Mouse (Mus musculus) left cerebral cortex, adult 11 months (tissue): ENCODE results near the gene Alas2.
A peak's percentile ranks its signal among the peaks of the same experiment; 100 is the strongest.

ENCODE experiments used
- DNase-seq: peaks from one replicate; pipeline ENCODE4 v3.0.0; 2022; ENCODE audit warnings: low spot score

Gene Alas2

DNA sequence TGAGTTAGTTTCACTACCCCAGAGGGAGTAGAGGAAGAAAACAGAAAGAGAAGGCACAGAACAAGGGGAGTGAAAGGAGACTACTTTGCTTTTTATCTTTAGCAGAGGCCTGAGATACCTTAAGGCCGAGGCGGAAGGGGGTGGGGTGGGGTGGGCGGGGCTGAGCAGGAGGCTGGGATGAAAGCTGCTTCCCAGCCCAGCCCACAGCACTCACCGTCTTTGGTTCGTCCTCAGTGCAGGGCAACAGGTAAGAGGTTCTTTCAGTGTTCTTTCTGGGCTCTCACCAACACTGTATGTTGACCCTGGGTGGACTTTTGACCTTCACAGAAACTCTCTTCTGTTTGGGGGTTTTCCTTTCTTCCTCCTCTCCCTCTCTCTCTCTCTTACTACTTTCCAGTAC lies at the start of gene Alas2:
Gene Alas2, plus strand, starts transcription at position 137 of the 400 bp plus-strand sequence.
- no peak for DNase-seq

DNA sequence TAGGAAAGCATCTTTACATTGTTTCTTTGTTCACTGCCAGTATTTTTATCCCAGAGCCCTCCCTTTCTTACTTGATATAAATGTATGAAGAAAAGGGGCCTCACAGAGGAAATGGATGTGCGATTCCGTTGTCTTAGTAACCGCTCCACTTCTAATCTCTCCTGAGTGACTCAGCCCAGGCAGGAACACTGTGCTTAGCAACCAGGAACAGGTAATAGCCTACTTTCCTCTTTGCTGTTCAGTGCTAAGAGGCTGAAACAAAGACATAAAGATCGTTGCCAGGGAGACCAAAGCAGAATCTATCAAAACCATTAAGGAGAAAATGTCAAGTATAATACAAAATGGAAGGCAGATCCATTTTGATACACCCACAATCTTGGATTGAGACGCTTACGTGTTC lies 38.5 kb upstream of the Alas2 start:
- peak; percentile 16 for DNase-seq

DNA sequence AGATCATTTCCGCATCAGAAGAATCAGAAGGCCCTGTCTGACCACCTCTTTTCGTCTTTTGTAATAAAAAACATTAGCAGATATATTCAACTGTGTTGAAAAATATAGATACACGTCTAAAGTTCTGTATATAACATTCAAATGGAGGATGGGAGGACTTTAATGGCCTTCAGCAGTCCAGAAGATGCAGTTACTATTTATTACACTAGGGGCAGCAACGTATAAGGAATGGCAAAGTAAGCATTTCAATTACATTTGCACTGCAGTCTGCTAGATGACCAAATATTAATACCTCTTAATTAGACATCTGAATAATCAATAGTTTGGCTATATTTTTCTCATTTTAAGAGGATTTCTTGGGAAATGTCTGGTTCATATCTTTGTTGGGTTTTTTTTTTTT lies 36.5 kb upstream of the Alas2 start:
- peak; percentile 40 for DNase-seq

DNA sequence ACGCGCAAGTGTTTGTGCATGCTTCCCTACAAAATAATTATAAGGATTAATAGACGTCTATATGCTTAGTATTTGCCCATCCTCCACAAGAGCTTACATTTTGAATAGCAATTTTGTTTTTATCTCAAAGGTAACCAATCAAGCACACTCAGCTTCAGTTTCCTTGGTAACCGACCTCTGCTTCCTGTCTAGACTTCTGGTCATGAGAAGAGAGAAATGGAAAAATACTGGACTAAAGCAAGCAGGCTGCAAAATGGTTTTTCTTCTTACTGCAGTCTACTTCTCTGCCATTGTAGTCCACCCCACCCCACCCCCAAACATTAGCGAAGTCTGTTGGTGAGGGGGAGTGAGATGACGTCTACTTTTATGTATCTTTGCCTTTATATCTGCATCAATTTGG lies 35.9 kb upstream of the Alas2 start:
- no peak for DNase-seq

DNA sequence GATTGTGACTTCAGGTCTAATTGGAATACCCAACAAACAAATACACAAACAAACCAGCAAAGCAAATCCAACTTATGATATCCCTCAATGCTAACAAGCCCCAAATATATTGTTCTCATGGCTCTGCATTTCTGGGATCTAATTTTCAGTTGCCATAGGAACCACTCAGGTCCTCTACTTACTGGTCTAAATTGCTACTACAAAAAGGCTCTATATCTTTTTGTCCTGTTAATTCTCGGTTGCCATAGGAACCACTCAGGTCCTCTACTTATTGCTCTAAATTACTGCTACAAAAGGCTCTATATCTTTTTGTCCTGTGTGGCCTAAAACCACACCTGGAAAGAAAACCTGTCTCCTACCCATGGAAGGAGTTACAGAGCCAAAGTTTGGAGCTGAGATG lies 33.0 kb upstream of the Alas2 start:
- no peak for DNase-seq

DNA sequence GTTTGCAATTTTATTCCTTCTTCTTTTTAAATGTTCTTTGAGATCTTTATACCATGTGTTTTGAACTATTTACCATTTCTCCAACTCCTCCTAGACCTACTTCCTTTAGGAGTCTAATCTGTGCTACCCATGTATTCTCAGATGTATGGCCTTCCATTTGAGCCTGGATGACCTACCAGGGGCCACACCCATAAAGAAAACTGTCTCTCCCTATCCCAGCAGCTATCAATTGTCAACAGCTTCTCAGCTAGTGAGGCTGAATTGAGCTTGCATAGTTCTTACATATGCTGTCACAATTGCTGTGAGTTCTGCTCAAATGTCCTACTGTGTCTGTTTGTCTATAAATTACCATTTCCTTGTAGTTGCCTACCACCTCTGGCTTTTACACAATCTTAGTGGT lies 31.2 kb upstream of the Alas2 start:
- DNase-seq, result no peak

DNA sequence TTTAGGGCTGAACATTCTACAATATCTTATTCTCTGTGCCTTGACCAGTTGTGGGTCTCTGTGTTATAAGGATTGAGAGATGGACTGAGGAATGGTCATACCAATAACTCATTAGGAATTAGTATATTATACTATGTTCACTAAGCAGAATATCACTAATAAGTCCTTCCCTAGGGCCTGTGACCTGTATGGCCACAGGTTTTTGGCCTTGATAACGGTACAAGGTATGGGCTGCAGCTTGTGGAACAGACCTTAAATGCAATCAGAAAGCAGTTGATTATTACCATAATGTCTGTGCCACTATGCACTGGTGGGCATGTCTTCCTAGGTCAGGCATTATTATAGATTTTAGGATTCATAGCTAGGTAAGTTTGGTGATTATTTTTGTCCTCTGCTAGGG lies 30.7 kb upstream of the Alas2 start:
- no peak for DNase-seq

DNA sequence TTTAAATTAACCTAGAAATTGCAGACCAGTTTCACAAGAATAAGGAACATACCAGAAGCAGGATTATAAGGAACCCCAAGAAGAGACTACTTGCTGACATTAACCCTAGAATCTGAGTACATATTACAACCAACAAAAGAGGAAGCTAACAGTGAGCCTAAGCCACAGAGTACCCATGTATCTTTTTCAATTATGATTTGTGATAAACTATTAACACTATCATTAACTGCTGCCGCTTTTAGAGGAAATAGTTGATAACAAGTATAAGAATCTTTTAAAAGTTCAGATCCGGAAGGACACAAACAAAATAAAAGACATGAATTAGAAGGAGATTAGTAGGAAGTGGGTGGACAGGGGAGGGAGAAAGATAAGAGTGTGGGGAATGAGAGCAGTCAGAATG lies 7.1 kb upstream of the Alas2 start:
- no peak for DNase-seq

DNA sequence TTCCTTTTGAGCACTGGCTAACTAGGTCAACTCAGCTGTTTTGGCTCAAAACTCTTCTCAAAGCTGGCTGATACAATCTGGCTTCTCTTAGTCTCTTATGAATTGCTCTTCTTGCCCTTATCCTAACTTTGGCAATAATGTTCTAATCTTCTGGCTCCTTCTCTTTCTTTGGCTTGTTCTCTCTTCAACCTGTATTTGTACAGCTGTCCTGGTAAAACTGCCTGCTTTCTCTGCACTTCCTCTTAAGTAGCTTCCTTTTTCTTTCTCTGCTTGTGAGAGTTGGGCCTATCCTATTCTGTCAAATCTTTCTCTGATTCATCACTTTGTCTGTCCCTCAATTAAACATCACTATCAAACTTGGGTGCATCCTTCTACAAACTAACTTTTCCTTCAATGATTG lies 5.5 kb upstream of the Alas2 start:
- DNase-seq, result no peak

DNA sequence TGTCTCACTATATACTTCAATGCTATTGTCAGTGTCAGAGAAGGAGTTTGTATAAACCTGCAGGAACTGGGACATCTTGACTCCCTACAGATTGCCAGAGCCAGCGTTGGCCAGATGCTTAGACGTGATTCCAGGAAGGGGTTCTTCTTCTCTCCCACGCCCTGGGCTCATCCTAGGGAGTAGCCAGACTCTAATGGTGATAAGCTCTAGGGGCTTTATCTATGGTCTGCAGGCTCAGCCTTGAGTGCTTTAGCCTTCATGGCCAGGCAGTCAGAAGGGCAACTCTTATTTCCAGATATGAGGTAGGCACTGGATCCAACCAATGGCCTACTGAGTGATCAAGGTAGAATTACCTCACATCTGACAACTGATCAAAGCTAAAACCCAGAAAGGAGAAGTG lies 2.5 kb downstream of the Alas2 start:
- DNase-seq, result no peak

DNA sequence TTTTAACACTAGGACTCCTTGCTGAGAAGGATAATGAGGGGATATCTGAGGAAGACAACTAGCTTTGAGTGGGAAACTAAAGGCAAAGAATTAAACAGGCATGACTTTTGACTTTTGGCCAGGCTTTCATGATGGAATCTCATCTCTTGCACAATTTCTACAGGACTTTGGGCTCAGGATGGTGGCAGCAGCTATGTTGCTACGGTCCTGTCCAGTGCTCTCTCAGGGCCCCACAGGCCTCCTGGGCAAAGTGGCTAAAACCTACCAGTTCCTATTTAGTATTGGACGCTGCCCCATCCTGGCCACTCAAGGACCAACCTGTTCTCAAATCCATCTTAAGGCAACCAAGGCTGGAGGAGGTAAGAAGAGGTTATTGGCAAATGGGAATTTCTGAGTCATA lies 4.8 kb downstream of the Alas2 start:
- no peak for DNase-seq

DNA sequence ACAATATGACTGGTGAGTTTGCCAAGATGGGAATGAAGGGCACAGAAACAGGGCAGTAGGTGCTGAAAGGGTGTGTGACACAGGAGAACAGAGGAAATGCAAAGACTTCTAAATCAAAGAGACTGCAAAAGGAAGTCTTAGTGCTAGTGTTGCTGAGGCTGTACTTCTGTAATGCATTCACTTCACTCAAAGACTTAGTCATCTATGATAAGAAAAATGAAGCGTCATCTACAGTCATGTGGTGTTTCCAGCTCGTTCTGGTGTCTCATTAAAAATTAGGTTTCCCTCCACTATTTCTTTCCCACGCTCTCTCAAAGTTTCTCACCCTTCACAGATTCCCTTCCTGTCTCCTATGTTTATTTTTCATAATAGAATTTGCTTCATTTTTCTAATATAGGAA lies 6.9 kb downstream of the Alas2 start:
- no peak for DNase-seq

DNA sequence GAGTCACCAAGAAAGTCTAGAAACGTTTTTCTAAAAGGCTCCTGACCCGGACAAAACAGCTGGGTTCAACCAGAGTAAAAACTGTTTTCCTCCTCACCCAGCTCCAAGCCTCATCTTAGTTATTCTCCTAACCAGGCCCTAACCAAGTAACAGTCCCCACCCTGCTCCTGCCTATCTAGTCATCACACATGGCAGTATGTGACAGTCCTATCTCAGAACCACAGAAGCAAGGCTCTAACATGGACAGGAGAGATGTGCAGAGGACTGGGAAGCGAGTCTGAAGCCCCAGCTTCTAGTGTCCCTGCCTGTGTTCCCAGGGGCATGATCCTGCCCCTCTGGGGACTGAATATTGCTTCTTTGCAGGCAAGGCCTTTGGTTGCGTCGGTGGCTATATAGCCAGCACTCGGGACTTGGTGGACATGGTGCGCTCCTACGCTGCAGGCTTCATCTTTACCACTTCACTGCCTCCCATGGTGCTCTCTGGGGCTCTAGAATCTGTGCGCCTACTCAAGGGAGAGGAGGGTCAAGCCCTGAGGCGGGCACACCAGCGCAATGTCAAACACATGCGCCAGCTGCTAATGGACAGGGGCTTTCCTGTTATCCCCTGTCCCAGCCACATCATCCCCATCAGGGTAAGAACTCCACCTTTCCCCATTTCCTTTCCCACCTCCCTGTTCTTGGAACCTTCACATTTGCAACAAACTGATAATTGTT lies 17.6 kb downstream of the Alas2 start:
- DNase-seq, result no peak

DNA sequence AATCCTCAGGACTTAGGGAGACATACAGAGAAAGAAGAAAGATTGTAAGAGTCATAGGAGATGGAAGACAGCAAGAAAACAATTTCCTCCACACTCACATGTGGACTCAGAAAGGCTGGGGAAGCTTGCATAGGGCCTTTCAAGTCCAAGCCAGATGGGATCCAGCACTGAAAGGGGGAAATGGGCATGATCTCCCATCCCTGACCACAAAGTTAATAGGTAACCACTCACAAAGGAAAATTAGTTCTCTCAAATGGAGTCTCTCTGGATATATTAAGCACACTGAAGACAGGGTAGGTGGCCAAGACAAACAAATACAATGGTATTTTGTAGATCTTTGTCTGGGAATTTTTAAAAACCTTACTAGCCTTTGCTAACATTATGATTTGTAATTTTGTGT lies 34.7 kb downstream of the Alas2 start:
- no peak for DNase-seq

DNA sequence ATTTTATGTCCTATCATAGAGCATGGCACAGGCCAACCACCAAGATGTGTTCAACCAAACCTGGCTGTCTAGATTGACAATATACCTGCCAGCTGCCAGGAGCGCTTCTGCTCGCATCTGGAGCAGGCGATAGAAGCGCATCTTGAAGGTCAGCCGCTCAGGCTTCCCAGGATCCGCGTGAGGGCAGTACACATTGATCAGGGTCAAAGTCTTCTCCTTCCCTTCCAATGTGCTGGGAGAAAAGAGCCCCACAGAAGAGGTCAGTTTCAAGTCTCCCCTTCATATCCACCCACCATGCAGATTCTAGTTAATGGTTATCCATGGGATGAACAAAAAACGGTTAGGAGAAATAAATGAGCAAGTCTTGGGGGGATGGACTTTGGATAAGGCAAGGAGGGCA lies 37.9 kb downstream of the Alas2 start:
- no peak for DNase-seq

DNA sequence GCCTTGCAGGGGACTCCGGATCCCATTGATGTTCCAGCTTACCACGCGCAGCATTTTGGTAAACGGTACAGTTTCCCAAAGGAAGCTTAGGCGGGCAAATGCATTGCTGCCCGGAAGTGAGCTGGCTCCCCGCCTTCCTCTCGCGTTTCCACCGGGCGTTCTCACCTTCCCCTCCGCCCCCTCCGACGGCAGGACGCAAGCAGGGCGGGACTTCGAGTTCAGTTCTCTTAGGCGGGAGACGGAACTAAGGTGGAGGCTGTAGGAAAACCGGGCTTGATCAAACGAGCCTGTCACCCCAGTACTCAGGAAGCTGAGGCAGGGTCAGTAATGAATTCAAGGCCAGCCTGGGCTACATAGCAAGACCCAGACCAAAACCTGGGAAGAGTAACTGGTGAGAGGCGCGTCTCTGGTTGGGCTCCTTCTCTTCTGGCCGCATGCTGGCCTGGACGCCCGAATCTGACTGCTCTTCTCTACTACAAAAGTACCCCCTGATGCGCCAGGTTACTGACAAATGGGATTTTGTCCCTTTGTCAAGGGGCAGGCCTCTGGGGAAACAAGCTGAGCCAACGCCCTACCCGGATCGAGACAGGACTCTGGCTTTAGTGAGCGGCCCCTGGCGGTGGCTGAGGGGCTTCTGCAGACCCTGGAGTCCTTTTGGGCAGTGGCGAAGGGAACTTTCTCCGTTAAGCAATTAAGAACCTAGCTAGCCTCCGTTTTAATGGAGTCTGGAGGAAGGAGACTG lies 41.0 kb downstream of the Alas2 start, which contains the start of gene Pfkfb1:
Gene Pfkfb1, plus strand, starts transcription at position 207 of the 742 bp plus-strand sequence.
- DNase-seq, result peak; percentile 26

DNA sequence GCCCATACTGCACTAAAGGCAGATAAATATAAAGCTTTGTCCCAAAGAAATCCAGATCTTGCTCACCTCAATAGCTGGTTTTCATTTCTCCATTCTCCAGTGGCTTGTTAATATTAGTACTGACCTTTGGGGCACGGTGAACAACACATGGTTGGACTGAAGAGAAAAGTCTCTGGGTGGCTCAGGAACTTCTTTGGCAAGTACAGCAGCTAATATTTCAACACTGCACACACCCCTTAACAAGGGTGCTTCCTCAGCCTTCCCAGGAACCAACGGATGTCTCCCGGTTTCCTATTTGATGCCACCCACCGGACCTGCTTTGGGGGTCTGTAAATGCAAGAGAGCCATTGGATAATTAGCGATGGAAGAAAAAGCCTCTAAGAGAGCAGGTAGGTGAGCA lies 42.5 kb downstream of the Alas2 start, which contains the start of gene Apex2:
Gene Apex2, minus strand, starts transcription at position 173 of the 400 bp plus-strand sequence.
- DNase-seq, result no peak

DNA sequence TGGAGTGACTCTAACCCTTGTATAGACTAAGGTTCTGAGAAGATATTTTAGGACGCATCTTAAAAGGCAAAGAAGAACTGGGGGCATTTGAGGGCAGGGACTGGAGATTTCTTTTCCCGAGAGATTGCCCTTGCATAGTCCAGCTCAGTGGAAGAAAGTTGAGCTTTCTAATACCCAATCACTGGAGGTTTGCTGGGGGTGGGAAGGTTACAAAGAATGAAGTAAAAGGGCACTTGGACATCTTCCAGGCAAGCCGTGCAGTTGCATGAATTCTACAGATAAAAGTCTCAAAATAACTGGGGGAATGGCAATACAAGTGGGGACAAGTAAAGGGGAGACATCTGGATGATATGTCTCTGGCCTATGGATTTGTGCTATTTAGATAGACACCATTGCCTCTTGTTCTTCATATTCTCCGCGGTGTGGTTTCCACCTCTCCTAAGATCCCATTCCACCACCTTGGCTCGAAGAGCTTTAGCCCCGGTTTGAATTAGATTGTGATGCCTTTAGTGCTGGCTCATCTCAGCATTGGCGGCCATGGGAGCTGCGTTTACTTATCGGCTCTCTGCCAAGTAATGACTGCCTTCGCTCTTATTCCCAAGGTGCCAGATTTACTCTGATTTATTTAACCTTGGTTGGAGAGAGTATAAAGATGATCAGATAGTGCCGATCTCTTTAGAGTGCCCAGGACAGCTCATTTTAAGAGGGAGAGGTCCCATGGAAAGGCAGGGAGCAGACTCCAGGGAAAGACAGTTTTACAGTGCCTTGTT lies 46.3 kb downstream of the Alas2 start:
- DNase-seq, result no peak

DNA sequence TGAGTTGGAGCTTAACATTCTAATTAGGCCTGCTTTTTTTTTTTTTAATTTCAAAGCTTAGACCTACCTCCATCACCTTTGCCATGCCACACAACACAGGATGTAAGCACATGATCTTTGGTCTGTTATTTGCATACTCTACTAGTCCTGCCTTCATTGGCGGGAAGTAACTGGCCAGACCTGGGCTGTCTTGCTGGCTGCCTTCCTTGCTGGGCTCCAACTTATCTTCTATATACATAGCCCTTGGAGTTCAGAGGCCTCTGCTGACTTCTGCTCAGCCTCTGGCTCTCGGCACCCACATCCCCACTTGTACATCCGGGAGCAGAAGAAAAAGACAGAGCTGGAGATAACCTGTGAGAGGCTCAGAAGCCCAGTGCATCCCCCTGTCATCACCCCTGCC lies 47.0 kb downstream of the Alas2 start:
- no peak for DNase-seq

DNA sequence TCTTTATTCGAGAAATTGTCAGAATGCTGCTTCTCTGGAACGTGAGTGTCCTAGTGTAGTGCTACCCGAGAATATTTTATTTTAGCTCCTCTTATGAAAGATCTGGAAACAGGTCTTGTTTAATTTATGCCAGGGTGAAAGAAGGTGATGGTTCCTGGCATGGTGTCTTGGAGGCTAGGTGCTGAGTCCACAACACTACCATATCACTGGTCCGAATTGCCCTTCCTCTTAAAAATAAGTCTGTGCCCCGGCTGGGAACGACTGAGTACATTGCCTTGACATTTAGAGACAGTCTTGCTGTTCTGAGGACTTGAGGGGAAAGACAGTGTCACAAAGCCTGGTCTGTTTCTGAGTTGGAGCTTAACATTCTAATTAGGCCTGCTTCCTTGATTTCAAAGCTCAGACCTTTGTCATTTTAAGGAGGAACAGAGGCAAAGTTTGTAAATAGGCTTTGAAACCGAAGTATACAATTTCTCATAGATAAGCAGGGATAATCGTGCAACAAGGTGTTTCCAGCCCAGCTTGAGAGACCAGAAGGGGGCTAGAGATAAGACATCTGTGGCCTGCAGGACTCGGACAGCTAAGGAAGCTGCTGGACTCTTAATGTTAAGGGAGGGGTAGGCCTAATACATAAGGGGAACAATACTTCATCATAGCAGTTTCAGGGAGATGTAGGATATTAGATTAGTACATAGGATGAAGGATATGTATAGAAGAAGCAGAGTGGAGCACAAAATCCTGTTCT lies 48.0 kb downstream of the Alas2 start:
- no peak for DNase-seq

DNA sequence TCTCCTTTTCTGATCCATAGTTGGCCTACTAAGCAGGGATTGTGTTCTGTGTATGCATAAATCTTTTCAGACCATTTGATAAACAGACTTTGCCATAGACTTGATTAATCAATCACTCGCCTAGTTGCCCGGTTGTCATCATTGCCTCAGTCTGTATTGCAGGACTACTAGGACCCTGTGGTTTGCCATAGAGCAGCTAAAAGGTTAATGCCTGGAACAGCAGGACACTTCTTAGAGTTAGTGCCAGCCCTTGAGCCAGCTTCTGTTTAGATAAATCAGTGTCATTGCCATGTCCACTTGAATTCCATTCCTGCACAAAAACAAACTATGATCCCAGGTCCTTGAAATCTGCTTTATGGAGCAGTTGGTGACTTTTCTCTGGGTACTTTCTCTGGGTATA lies 51.7 kb downstream of the Alas2 start:
- DNase-seq, result no peak
